Mouse (Mus musculus) limb, embryonic 11.5 days (tissue): Measurements from ENCODE around the gene Ccr6. TPM values are rescaled to one million over a fixed set of nuclear protein-coding genes. Genes with fewer than 3 reads are reported as not detected.

Source experiments
- polyA plus RNA-seq: library from polyadenylated mRNA; unstranded; fragments of >200 nt; fragmentation: Nextera tagmentation; extraction: Ambion mirVana; gene quantifications from 2 replicates; pipeline ENCODE4 v1.2.1, GENCODE M21; 2014

Ccr6 gene
- polyA plus RNA-seq, 1 experiment from 2014 or later = not detected

Other genes with a start within 250 kb of the Ccr6 start
- 0.35 TPM in 1 of 2 replicates, not detected in the other for gene Gm49673, start 88.3 kb upstream of the Ccr6 start, polyA plus RNA-seq
- 20.4 and 21.2 TPM in 2 replicates for gene Rnaset2a, start 87.9 kb upstream of the Ccr6 start, polyA plus RNA-seq
- 59.2 and 64.0 TPM in 2 replicates for gene Fgfr1op, start 70.5 kb upstream of the Ccr6 start, polyA plus RNA-seq
- gene Mpc1, start 46.9 kb downstream of the Ccr6 start, polyA plus RNA-seq = 95.1 and 96.4 TPM in 2 replicates
- gene Sft2d1, start 75.1 kb downstream of the Ccr6 start, polyA plus RNA-seq = 43.0 and 43.4 TPM in 2 replicates
- 0.20 and 0.45 TPM in 2 replicates for gene Prr18, start 101.4 kb downstream of the Ccr6 start, polyA plus RNA-seq
- 1.2 and 2.1 TPM in 2 replicates for gene T2, start 119.9 kb downstream of the Ccr6 start, polyA plus RNA-seq
- gene T, start 198.4 kb downstream of the Ccr6 start, polyA plus RNA-seq = 1.1 and 1.5 TPM in 2 replicates